Mouse (Mus musculus) layer of hippocampus, postnatal 36 days (tissue): ENCODE results near the gene Chic2. TPM values are rescaled to one million over a fixed set of nuclear protein-coding genes. Genes with fewer than 3 reads are reported as not detected.
A peak's percentile ranks its signal among the peaks of the same experiment; 100 is the strongest.

Source experiments
- DNase-seq, 2 experiments: peaks; one replicate each; pipeline ENCODE4 v3.0.0; 2022
- total RNA-seq, 2 experiments: library from RNA; stranded (reverse); gene quantifications; 2 replicates each; pipeline ENCODE4 v1.2.3; 2021

The Chic2 gene
- total RNA-seq, 2 experiments from 2014 or later: 19.3 to 19.5 TPM

DNA sequence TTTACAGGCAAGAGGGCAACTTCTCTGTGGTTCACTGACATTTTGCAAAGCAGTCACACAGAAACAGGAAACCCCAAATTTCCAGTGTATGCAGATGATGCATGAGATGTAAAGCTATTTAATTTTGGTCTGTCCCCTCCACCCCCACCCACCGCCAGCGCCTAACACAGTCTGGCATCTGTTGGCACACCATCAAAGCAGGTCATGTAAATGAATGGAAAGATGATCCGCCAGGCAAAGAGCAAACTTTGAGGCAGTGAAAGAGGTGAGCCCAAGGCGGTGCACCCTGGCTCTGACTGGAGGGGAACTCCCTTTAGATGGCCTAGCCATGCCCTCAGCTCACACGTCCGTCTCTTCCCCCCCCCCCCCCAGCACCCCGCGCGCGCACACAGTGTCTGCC is 22.1 kb upstream of the Chic2 start:
- no peak for DNase-seq

DNA sequence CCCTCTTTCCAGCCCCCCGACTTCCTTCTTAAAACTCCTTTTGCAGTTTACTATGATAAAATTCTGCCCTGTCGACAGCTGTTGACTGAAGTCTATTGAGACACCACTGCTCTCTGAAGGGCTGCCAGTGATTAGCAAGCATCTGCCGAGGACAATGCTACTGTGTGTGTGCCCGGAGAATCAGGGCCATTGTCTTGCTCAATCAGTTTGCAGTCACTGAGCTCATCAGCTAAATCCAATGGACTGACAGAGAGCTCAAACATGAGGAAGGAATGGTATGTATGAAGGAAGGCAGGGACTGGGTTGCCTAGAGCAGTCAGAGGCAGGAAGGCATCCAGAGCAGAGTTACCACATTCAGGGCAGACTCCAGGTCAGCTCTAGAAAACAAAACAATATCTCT is 18.6 kb upstream of the Chic2 start:
- no peak for DNase-seq

DNA sequence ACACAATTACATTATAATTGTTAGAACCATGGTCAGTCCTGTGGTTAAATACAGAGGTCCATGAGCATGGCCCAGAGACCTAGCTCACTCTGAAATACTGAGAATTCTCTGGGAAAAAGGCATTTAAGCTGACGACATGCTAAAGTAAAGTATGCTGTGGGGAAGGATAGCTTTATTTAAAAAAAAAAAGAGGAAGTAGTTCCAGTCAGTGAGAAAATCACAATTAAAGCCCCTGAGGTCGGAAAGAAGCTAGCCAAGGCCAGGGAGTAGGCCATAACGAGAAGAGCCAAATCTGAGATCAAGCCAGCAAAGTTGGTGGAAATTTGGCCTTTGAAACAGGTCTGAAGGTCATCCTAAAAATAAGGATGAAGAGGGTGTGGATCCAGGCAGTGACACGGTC is 6.5 kb upstream of the Chic2 start:
- DNase-seq: no peak

DNA sequence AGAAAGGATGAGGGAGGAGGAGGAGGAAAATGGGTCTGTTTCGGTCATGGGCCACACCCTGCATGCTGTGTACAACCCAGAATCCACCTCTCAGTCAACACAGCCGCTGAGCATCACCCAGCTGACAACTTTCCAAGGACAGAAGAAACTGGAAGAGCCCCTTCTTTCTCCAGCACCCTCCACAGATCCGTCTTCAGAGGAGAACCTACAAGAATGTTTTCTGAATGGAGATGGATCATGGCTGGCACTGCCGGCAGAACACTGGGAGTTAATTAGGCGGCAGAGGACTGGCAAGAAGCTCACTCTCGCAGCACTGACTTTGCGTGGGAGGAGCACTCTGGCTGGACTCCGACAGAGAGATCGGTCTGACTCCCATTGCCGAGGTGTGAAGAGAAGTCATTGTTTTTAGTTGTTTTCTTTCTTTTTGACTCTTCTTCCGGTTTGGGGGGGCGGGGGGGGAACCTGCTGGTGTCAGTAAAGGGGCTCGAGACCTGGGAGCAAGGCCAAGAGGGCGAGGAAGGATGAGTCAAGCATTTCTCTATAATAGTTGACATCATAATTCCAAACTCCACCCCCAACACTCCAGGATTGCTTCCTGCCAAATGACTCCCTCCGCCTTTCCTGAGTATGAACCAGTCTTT is 2.2 kb upstream of the Chic2 start:
- no peak for DNase-seq

DNA sequence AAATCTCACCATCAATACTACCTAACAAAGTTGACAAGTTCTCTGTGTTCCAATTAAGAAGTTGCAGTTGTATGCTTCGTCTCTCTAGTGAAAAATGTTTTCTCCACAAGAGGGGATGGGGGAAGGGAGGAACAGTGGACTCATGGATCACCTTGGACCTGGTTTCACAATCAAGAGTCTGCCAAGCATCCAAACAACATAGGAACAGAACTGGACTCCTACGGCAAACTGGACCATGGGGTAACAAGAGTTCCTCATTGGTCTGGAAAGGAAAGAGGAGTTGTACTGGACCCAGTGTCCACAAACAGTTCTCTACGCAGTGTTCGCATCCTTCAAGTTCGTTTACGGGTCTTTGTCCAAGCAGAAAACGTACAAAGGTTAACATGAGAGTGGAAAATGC is 797 bp upstream of the Chic2 start:
- DNase-seq: no peak

DNA sequence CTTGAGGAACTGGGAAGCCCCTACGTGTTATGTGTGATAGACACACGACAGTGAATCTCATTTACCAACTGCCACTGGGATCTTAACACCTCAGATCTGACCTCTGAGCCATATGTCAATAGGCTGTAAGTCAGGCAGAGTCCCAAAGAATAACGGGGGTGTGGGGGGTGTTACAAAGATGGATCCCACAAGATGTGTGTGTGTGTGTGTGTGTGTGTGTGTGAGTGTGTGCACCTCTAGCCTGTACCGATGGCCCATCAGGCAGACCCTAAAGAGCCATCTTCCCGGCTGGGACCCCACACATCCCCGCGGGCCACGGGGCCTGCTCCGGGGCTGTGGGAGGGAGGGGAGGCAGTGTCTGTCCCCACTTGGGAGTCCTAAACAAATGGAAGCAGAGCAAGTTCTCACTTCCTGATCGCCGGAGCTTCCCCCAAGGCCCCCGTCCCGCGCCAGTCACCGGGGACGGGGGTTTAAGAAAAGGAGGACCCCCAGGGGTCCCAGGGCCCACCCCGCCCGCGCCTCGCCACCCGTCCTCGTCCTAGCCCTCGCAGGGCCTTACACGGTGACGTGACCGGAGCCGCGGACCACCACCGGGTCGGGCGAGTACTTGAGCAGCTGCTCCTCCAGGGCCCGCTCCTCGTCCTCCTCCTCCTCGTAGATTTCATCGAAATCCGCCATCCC is 813 bp downstream of the Chic2 start:
- peak in 1 of 2 experiments; percentile 26 for DNase-seq

DNA sequence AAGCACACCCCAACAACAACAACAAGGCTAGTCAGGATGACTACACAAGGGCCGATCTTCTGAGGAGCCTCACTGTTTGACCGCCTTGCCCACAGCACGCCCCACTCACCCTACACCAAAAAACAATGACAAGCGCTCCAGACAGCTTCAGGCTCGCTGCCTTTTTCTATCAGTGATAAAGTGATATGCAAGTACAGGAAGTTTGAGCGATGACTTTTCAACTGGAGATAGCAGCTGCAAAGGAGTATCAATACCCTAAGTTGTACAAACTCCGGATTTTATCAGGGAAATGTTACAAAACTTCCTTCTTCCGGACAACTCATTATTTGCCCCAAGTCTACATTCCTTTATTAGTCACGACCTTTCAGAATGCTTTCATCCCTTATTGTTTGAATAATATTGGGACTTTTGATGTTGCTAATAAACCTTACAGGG is 1.5 kb downstream of the Chic2 start:
- DNase-seq: no peak

DNA sequence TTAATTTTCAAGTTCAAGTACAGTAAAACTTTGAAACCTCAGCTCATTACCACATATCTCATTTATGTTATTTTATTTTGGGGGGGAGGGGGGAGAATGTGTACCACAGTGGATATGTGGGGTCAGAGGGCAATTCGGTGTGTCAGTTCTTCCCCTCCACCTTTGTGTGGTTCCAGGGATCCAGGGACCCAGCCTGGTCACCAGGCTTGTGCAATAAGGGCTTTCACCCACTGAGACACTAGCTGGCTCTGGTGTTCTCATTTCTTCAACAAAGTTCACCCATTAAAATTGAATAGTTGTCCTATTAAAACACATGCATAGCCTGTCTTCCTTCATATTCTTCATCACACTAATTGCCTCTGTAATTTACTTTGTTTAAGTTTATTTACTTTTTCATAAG is 5.3 kb downstream of the Chic2 start:
- DNase-seq: no peak

DNA sequence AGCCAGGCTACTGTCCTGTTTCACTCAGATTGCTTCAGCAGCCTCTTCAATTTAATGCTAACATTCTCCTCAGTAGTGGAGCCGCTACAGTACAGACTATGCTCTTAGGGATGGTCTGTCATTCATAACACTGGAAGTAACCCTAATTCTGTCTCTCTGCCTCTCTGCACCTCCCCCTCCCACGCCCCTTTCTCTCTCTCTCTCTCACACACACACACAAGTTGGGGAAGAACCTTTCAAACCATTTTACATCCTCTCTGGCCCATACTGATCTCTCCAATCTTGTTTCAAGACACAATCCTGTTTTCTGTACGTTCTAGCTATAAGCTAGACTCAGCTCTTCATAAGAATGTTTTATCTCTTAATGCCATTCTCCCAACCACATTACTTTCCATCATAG is 9.1 kb downstream of the Chic2 start:
- DNase-seq: no peak

DNA sequence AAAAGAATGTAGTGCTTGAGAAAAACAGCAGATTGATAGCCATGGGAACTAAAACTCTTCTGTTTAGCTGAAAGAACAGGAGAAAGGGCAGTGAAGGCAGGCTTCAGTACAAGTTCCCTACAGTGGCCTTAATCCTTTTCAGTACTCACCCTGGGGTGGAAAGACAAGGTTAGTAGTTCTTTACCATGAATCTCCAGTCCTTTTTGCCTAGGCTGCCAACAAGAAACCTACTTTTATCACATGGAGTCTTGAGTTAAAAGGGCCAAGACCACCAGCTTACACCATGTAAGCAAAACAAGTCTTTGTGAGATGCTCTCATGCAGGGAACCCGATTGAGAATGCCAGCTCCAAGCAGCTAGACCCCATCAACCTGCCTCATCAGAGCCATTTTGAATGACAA is 29.8 kb downstream of the Chic2 start:
- DNase-seq: no peak

DNA sequence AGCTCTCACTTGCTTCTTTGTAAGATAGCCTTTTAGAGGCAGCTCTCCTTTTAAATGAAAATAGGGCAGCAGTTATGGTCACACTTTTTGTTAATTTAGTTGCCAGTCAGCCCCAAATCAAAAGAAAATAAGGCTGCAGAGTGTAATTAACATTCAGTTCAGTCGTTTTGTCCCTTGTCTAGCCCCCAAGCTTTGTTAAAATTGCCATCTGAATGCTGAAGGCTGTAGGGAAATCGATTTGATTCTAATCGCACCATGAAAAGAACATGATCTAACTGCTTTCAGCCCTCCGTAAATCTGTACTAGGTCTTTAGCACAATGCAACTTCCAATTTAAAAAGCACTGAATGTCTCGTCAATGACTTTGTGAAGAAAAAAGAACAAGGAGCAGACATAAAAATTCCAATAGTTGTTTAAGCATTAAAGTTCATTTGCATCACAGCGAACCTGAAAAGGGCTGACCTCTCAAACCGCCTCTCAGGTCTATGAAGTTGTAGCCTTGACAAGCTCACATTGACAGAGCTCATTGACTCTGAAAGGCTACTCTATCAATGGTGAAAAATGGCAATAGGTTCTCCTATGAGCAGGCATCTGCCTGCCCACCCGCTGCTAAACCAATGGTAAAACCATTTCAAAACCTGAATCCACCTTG is 31.7 kb downstream of the Chic2 start:
- DNase-seq: no peak

DNA sequence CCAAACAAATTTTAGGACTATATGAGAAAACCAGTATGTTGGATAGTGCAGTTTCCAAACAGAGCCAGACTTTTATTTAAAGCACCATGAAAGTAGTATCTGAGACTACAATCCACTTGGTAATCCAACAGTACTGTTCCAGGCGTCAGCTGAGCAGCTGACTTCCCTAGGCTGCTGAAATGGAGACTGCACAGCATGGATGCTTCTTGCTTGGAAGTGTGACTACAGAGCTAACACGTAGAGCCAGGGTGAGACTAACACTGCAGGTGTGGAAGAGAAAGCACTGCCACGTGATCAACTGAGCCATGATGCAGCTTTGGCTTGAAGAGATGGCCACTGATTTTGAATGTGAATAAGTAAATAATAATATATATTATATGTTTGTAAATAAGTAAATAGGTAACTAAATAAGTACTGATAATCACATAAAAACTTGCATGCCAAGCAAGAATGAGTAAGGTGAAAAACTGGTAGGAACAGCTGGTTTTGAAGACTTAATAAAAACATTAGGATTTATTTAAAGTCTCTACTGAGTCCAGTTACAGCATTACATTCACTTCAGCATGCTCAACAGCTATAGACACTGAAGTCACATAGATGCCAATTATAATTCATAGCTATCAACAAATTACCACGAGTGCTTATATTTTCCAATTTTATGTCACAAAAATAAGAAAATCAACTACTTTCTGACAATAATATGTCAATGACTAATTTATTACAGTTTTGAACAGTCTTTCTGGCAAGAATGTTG is 32.4 kb downstream of the Chic2 start:
- no peak for DNase-seq

DNA sequence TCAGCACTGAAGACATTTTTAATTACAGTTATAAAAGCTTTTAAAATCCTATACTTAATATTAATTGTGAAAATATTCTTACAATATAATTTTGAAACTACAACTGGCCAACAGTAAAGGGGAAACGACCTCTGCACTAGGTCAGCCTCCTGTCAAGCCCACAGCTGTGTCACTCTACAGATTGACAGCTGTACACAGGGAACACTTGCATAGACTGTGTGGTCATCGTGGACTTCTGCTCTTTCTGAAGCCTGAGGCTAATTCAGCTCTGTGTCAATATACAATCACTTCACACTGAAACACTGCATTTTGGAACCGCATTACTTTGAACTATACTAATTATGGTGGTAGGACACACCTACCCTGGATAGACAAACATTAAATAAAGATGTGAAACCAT is 39.8 kb downstream of the Chic2 start:
- no peak for DNase-seq

DNA sequence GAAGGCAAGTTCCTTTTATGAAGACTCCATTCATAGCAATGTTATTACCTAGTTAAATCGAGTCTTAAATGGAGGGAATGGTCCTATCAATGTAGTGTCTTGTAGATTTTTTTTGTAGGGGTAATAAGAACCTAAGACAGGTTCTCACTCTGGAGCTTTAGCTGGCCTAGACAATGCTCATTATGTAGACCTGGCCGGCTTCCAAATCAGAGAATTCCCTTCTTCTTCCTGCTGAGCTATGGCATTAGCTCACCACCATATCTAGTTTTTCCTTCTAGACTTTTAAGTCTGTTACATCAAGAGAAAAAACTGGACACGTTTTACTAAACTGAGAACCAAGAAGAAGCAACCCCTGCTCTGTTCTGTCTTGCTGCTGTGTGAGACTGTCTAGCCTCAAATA is 42.5 kb downstream of the Chic2 start:
- no peak for DNase-seq

DNA sequence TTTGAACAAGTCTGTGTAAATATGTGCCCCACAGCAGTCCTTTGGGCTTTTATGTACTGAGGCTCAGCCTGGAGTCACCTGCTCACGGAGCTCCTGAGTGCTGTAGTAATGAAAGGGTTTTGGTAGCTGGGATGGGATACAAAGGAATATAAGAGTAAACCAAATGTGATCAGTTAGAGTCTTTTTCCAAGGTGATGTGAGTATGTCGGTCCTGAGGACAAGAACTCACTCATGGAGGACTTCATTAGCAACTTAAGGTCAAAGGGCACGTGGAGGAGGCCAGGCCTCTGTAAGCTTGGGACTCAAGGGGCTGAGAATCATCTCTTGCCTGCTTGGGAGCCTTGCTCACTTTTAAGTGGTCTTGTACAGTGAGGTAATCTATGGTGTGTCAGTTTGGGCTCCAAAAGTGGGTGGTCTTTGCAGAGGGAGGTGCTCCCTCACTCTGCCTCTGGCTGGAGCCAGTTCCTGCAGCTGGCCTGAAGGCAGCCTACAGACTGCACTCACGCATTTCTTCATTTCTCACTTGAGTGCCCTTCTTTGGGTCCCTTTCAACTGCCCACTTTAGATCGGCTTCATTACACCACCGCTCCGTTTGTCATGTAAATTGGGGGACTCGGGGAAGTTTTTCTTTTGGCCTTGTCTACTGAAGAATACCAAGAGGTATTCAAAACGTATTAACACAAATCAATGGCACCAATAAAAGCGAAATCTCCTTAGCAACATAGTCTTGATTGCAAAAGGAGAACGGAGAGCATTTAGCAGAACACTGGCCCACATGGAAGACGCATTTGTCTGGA is 45.7 kb downstream of the Chic2 start:
- DNase-seq: no peak

DNA sequence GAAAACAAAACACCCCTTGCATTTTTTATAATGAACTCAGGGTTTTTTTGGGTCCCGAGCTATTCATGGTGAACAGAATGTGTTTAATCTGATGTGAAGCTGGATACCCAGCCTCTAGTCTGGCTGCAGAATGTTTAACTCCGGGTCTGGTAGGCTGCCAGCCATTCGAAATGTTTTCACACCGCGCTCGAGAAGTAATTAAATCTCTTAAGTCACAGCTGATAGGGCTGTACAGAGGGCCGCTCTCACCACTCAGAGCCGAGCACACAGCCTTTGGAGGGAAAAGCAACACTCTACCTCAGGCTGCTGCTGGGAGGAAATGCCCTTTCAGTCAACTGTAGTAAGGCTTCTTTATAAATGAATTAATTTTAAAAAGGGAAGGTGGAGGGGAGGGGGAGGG is 49.6 kb downstream of the Chic2 start:
- DNase-seq: peak in 1 of 2 experiments; percentile 30

DNA sequence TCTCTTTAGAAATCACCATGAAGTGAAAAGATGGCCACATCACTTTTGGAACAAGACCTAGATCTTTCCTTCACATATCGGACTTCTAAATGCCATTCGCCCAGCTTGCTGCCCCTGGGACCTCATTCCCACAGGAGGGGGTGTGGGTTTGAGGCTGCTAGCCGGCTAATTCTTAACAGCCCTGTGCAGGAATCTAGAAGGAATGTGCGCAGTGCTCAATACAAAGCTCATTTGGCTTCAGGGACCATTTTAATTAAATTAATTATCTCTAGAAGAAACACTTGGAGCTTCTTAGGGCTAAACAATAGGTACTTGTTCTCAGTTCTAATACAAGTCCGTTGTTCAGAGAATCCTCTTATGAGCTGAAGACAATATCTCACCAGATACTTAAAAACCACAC is 60.5 kb downstream of the Chic2 start:
- DNase-seq: no peak

DNA sequence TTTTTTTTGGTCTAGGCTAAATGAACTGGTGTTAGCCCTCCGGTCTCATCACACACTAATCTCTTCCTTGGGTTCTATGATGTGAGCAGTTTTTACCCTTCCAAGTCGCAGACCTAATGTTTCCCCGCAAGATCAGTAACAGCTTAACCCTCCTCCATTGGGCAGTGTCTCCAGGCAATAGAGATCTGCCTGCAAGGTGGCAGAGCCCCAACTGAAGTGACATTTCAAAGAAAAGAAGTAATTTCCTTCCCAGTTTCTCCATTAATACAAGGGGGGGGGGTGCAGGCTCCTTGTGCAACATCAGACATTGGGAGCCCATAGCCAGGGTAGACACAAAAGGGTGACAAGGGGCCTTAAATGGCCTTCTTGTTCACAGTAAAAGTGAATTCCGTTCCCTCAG is 64.0 kb downstream of the Chic2 start:
- no peak for DNase-seq

DNA sequence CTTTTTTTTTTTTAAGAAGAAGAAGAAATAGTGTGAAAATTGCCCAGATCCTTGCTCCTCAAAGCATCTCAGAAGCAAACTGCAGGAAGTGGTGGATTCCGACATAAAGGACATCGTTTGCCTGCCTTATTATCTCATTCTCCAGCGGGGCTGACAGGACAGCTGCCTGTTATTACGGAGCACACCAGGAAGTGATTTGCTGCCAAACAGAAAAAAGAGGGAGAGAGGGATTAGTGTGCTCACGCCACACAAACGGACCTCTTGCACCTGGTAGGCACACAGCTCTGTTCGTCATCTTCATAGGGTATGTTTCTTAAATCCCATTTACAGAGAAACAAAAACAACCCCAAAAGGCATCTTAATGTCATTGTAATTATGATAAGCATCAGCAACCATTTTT is 64.4 kb downstream of the Chic2 start:
- DNase-seq: no peak

DNA sequence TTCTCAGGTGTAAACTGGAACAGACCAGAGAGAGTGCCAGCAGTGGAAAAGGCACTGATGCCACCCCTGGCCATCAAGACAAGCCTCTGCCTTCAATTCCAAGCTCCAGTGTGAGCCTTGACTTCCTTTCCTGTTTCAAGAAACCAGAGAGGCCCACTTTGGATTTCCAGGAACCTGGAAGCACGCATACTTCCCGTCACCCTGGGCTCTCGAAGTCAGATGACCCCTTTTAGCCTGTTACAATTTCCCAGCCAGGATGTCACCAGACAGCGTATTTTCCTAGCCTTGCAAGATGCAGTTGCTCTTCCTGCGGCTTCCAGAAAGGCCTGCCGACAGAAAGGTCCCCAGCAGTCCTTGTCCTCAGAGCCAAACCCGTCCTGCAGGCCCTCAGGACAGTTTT is 65.0 kb downstream of the Chic2 start:
- DNase-seq: no peak

DNA sequence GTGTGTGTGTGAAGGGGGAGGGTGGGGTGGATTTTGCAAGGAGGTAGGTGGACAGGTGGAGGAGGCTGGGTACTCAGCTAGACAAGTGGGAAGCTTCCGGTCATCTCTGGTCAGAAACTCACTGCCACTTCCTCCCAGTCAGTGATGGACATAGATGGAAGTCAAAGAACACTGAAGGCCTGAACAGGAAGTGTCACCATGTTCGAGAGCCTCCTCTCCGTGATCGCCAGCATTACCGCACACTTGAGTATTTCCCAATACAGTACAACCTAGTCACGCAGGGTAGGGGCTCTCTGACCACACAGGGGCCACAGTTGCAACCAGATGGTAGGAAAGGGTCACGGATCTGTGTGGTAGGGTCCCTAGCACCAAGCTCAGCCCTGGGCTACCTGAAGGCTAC is 69.1 kb downstream of the Chic2 start:
- no peak for DNase-seq

DNA sequence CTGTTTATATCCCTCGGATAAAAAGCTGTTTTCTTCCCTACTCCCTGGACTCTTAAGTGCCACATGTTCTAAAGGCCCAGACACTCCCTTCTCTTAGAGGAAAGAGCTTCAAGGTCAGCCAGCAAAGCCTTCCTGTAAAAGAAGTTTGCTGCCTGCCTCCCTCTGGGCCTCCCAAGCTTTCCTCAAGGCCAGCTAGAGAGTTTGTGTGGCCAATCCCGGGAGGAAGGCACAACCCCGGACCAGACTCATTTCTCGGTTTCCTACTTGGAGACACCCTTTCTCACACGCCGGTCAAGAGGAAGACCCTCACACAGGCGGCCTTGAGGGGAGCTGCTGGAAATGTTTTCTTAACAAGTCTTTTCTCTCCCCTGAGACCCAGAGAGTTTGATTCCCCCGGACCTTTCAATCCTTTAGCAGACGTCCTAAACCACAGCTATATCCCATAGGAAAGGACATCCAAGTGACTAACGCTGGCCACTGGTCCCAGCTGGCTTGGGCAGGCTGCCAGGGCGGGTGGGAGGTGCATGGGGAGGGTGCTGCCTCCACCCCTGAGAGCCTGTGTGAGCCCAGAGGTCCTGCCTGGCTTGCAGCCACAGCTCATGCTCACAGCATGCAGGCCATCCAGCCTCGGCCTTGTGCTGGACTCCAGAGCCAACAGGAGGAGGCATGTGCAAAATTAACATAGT is 69.7 kb downstream of the Chic2 start:
- DNase-seq: no peak
